Mouse (Mus musculus) testis, adult 2 months (tissue): ENCODE measurements around the gene Uggt2.

ENCODE experiments used
- CTCF ChIP-seq: fragments of 200-500 bp; IDR thresholded peaks from 2 replicates; pipeline ENCODE4 v1.5.1; 2012; ENCODE audit warnings: low read depth, mild to moderate bottlenecking, inconsistent platforms, low read length, moderate library complexity; ENCODE audit not compliant: control insufficient read depth, insufficient read depth, insufficient replicate concordance
- POLR2A ChIP-seq: fragments of 200-500 bp; IDR thresholded peaks from 2 replicates; pipeline ENCODE4 v1.6.1; 2012; ENCODE audit warnings: low read depth, mild to moderate bottlenecking, inconsistent platforms, low read length, moderate library complexity; ENCODE audit not compliant: control insufficient read depth

GRCm38 (mm10) chr14:118936236-118936635 is 163.0 kb downstream of the Uggt2 start:
- TF ChIP-seq POLR2A (no peak), CTCF (no peak)
